Mouse (Mus musculus): ENCODE results near the gene Slc12a3. TPM values are rescaled to one million over a fixed set of nuclear protein-coding genes. Genes with fewer than 3 reads are reported as not detected.

Slc12a3 gene
- total RNA-seq, 2 experiments from 2014 or later, result 0.30 to 0.62 TPM

GRCm38 (mm10) chr8:94323041-94323440 is 6.0 kb upstream of the Slc12a3 start:
- intact Hi-C loops (cut with DNase I), result no loop called here
- no peak for DNase-seq (ENCODE audit: extremely low spot score in 1 of 2, low spot score in 2 of 2)

GRCm38 (mm10) chr8:94324071-94324470 is 4.9 kb upstream of the Slc12a3 start:
- intact Hi-C loops (cut with DNase I), result no loop called here
- DNase-seq (ENCODE audit: extremely low spot score in 1 of 2, low spot score in 2 of 2), result no peak

- intact Hi-C loops (cut with DNase I), result no loop called here
- DNase-seq (ENCODE audit: extremely low spot score in 1 of 2, low spot score in 2 of 2), result no peak
These were observed 3.0 kb upstream of the Slc12a3 start for GRCm38 (mm10) chr8:94326016-94326415.

GRCm38 (mm10) chr8:94330733-94331132 is 1.7 kb downstream of the Slc12a3 start:
- peak in 1 of 2 experiments; percentile 52 for DNase-seq (ENCODE audit: extremely low spot score in 1 of 2, low spot score in 2 of 2)
- intact Hi-C loops (cut with DNase I), result loop anchor here (5.0 kb wide), 1 partner anchor 157 kb away; no protein-coding TSS in a partner anchor

- no peak for DNase-seq (ENCODE audit: extremely low spot score in 1 of 2, low spot score in 2 of 2)
- intact Hi-C loops (cut with DNase I), result loop anchor here (5.0 kb wide), 1 partner anchor 154 kb away; no protein-coding TSS in a partner anchor
These were observed 4.3 kb downstream of the Slc12a3 start for GRCm38 (mm10) chr8:94333345-94333744.

GRCm38 (mm10) chr8:94337559-94337958 is 8.6 kb downstream of the Slc12a3 start:
- no peak for DNase-seq (ENCODE audit: extremely low spot score in 1 of 2, low spot score in 2 of 2)

GRCm38 (mm10) chr8:94340796-94341195 is 11.8 kb downstream of the Slc12a3 start:
- DNase-seq (ENCODE audit: extremely low spot score in 1 of 2, low spot score in 2 of 2), result no peak
- intact Hi-C loops (cut with DNase I), result loop anchor here (5.0 to 10.0 kb wide), 3 partner anchors 47 to 362 kb away; partner anchors contain the start of gene Herpud1

More at GRCm38 (mm10) chr8:94337559-94337958, 8.6 kb downstream of the Slc12a3 start:
- intact Hi-C loops (cut with DNase I), result no loop called here

- DNase-seq (ENCODE audit: extremely low spot score in 1 of 2, low spot score in 2 of 2), result no peak
- intact Hi-C loops (cut with DNase I), result loop anchor here (5.0 to 10.0 kb wide), 3 partner anchors 45 to 360 kb away; partner anchors contain the start of gene Herpud1
These were observed 13.7 kb downstream of the Slc12a3 start for GRCm38 (mm10) chr8:94342691-94343090.

GRCm38 (mm10) chr8:94343290-94343689 is 14.3 kb downstream of the Slc12a3 start:
- peak; percentile 82 to 84 for DNase-seq (ENCODE audit: extremely low spot score in 1 of 2, low spot score in 2 of 2)
- intact Hi-C loops (cut with DNase I), result loop anchor here (5.0 to 10.0 kb wide), 3 partner anchors 44 to 359 kb away; partner anchors contain the start of gene Herpud1

GRCm38 (mm10) chr8:94343778-94344320 is 14.8 kb downstream of the Slc12a3 start:
- intact Hi-C loops (cut with DNase I), result loop anchor here (5.0 to 10.0 kb wide), 3 partner anchors 43 to 358 kb away; partner anchors contain the start of gene Herpud1
- no peak for DNase-seq (ENCODE audit: extremely low spot score in 1 of 2, low spot score in 2 of 2)

GRCm38 (mm10) chr8:94345657-94346056 is 16.7 kb downstream of the Slc12a3 start:
- intact Hi-C loops (cut with DNase I), result loop anchor here (10.0 kb wide), 1 partner anchor 239 kb away; no protein-coding TSS in a partner anchor
- DNase-seq (ENCODE audit: extremely low spot score in 1 of 2, low spot score in 2 of 2), result no peak

- no peak for DNase-seq (ENCODE audit: extremely low spot score in 1 of 2, low spot score in 2 of 2)
- intact Hi-C loops (cut with DNase I), result loop anchor here (10.0 kb wide), 1 partner anchor 239 kb away; no protein-coding TSS in a partner anchor
These were observed 17.3 kb downstream of the Slc12a3 start for GRCm38 (mm10) chr8:94346264-94346663.

GRCm38 (mm10) chr8:94348425-94348824 is 19.4 kb downstream of the Slc12a3 start:
- intact Hi-C loops (cut with DNase I), result loop anchor here (10.0 kb wide), 1 partner anchor 236 kb away; no protein-coding TSS in a partner anchor
- DNase-seq (ENCODE audit: extremely low spot score in 1 of 2, low spot score in 2 of 2), result no peak

- intact Hi-C loops (cut with DNase I), result no loop called here
- no peak for DNase-seq (ENCODE audit: extremely low spot score in 1 of 2, low spot score in 2 of 2)
These were observed 25.1 kb downstream of the Slc12a3 start for GRCm38 (mm10) chr8:94354069-94354531.

- intact Hi-C loops (cut with DNase I), result no loop called here
- no peak for DNase-seq (ENCODE audit: extremely low spot score in 1 of 2, low spot score in 2 of 2)
These were observed 25.6 kb downstream of the Slc12a3 start for GRCm38 (mm10) chr8:94354571-94354970.

GRCm38 (mm10) chr8:94357220-94357619 is 28.2 kb downstream of the Slc12a3 start:
- intact Hi-C loops (cut with DNase I), result no loop called here
- no peak for DNase-seq (ENCODE audit: extremely low spot score in 1 of 2, low spot score in 2 of 2)

- intact Hi-C loops (cut with DNase I), result no loop called here
- DNase-seq (ENCODE audit: extremely low spot score in 1 of 2, low spot score in 2 of 2), result peak; percentile 70 to 75
These were observed 29.5 kb downstream of the Slc12a3 start for GRCm38 (mm10) chr8:94358541-94358940.

- intact Hi-C loops (cut with DNase I), result no loop called here
- DNase-seq (ENCODE audit: extremely low spot score in 1 of 2, low spot score in 2 of 2), result no peak
These were observed 32.9 kb downstream of the Slc12a3 start for GRCm38 (mm10) chr8:94361774-94362431.

GRCm38 (mm10) chr8:94362607-94363239 is 33.7 kb downstream of the Slc12a3 start:
- no peak for DNase-seq (ENCODE audit: extremely low spot score in 1 of 2, low spot score in 2 of 2)
- intact Hi-C loops (cut with DNase I), result no loop called here
